ENCODE assay signal across 8 mouse cellular contexts in the genomic region with DNA sequence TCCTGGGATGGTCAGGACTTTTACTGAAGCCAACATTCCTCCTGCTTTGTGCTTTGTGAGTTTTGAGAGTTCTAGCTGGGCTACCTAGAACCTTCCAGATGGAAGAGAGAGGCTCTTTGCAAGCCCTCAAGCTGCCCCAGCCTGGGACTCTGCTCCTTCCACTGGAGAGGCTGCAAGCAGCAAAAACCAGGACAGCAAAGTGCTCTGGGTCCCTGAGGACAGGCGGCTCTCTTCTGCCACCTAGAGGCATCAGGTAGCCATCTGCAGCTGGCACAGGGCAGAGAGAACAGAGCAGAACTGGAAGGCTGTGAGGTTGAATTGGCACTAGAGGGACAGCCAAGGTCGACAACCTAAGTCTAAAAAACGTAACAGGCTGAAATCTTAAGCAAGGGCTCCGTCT. TPM values are rescaled to one million over a fixed set of nuclear protein-coding genes. Genes with fewer than 3 reads are reported as not detected.
A peak's percentile ranks its signal among the peaks of the same experiment; 100 is the strongest.
DNase-seq lines count a peak whose midpoint lies in the region; ATAC-seq and TF ChIP-seq lines count a peak whose summit lies in the region.

No protein-coding gene starts in this region.

- no peaks in the 10 kb centered on the region for H3K36me3 ChIP-seq in lung, embryonic 16.5 days (ENCODE audit: control insufficient read depth, insufficient read depth, low read length)

- peak; percentile 99 for TF ChIP-seq CTCF in layer of hippocampus, adult 2 months (conservative IDR thresholded peaks at IDR 0.05)

- H3K9ac ChIP-seq in lung, embryonic 16.5 days (ENCODE audit: low read length) = no peak overlapping the region

- no peak overlapping the region for H3K27ac ChIP-seq in layer of hippocampus, adult 2 months
- no peak overlapping the region for H3K27ac ChIP-seq in lung, embryonic 16.5 days (ENCODE audit: low read length)

- peak; percentile 70 for DNase-seq in CD4-positive helper T cell, adult 2 months (ENCODE audit: low read depth, low spot score)
- DNase-seq in Muller cell, postnatal 12 days (ENCODE audit: inconsistent ontology term) = peak; percentile 37
- DNase-seq in cerebellum, adult 8-10 months = peak; percentile 83
- peak; percentile 74 for DNase-seq in gastrocnemius, postnatal 10 days
- DNase-seq in layer of hippocampus, adult 2 months (ENCODE audit: low spot score in 2 of 2) = peak; percentile 66 to 75
- DNase-seq in right cerebral cortex, postnatal 25 days = peak; percentile 57
- DNase-seq in urinary bladder, postnatal 4 days (ENCODE audit: low spot score in 2 of 2) = peak; percentile 54 to 71

- ATAC-seq in lung, embryonic 16.5 days (ENCODE audit: low read depth) = peak; percentile 58; the same call in 1 of the 2 replicates

- H3K27me3 ChIP-seq in lung, embryonic 16.5 days (ENCODE audit: control insufficient read depth, insufficient read depth, low read depth, low read length) = no peaks in the 10 kb centered on the region

- no peaks in the 10 kb centered on the region for H3K9me3 ChIP-seq in lung, embryonic 16.5 days (ENCODE audit: control insufficient read depth, low read length)

- H3K4me2 ChIP-seq in lung, embryonic 16.5 days (ENCODE audit: low read depth, low read length) = no peak overlapping the region

- no peak overlapping the region for H3K4me3 ChIP-seq in layer of hippocampus, adult 2 months
- no peak overlapping the region for H3K4me3 ChIP-seq in lung, embryonic 16.5 days (ENCODE audit: low read length)

- 20% methylated on average over 4 of the region's 4 CpGs for WGBS in lung, embryonic 16.5 days

- H3K4me1 ChIP-seq in lung, embryonic 16.5 days (replicated peaks; ENCODE audit: control insufficient read depth, insufficient read depth, low read length) = peaks cover 6% of the 10 kb centered on the region

RNA-seq across cellular contexts. Expression of a gene that starts 11.4 kb away (rescaled TPM):
- total RNA-seq in gastrocnemius, postnatal 10 days (2021) = under 1 TPM in 1 of 2 experiments, not detected in 1; 0.29 TPM
- total RNA-seq in layer of hippocampus, adult 2 months (2021) = not detected
- not detected in 2 replicates for polyA plus RNA-seq in lung, embryonic 16.5 days (2015; fragmentation: Nextera tagmentation; extraction: Ambion mirVana)

RNA-seq across cellular contexts. Expression of a gene that starts 20.3 kb away (rescaled TPM):
- total RNA-seq in gastrocnemius, postnatal 10 days (2021) = not detected
- total RNA-seq in layer of hippocampus, adult 2 months (2021) = under 1 TPM; 0.66 to 0.95 TPM
- polyA plus RNA-seq in lung, embryonic 16.5 days (2015; fragmentation: Nextera tagmentation; extraction: Ambion mirVana) = 0.90 and 1.6 TPM in 2 replicates

RNA-seq across cellular contexts. Expression of a gene that starts 22.3 kb away (rescaled TPM):
- not detected for total RNA-seq in gastrocnemius, postnatal 10 days (2021)
- not detected for total RNA-seq in layer of hippocampus, adult 2 months (2021)
- polyA plus RNA-seq in lung, embryonic 16.5 days (2015; fragmentation: Nextera tagmentation; extraction: Ambion mirVana) = not detected in 2 replicates

RNA-seq across cellular contexts. Expression of a gene that starts 43.3 kb away (rescaled TPM):
- not detected for total RNA-seq in gastrocnemius, postnatal 10 days (2021)
- total RNA-seq in layer of hippocampus, adult 2 months (2021) = not detected
- polyA plus RNA-seq in lung, embryonic 16.5 days (2015; fragmentation: Nextera tagmentation; extraction: Ambion mirVana) = 0.46 TPM in 1 of 2 replicates, not detected in the other

RNA-seq across cellular contexts. Expression of a gene that starts 57.9 kb away (rescaled TPM):
- total RNA-seq in gastrocnemius, postnatal 10 days (2021) = not detected
- not detected for total RNA-seq in layer of hippocampus, adult 2 months (2021)
- polyA plus RNA-seq in lung, embryonic 16.5 days (2015; fragmentation: Nextera tagmentation; extraction: Ambion mirVana) = 0.58 and 1.6 TPM in 2 replicates
